In genomic region chr13:97341218-97341889, GRCm38 (mm10) we compare ENCODE assay signal across 16 mouse cellular contexts.
DNase-seq lines count a peak whose midpoint lies in the region; ATAC-seq lines count a peak whose summit lies in the region.
"Had no signal": no experiment of that assay in that cellular context is flagged by ENCODE, and none has a peak within 500 bp of the region (broad histone marks: within the 10 kb centered on the region; RNA-seq: fewer than 3 reads in every experiment).

No protein-coding gene starts in this region.

- H3K4me3 ChIP-seq in intestine, embryonic 14.5 days (ENCODE audit: low read depth, low read length), result no peak overlapping the region
- H3K4me3 ChIP-seq in stomach, embryonic 14.5 days (ENCODE audit: low read depth, low read length), result no peak overlapping the region
- H3K4me3 ChIP-seq: forebrain, embryonic 13.5 days; heart, embryonic 12.5 days; neural tube, embryonic 13.5 days had no signal

- DNase-seq in cerebellum, adult 18-20 months, result peak; percentile 10 to 21
- DNase-seq in cerebellum, postnatal 4 days (ENCODE audit: low spot score in 2 of 2), result no peak
- peak; percentile 17 for DNase-seq in left cerebral cortex, postnatal 4 days
- no peak for DNase-seq in left cerebral cortex, postnatal 36 days (ENCODE audit: low spot score in 2 of 2)
- DNase-seq in intestine, embryonic 14.5 days (ENCODE audit: low spot score), result no peak
- no peak for DNase-seq in thymus, postnatal 0 days (ENCODE audit: low spot score)
- no peak for DNase-seq in right cerebral cortex, postnatal 4 days
- DNase-seq: embryo, embryonic 11 days; right cerebral cortex, postnatal 25 days; thymus, postnatal 14 days had no signal

- ATAC-seq in intestine, embryonic 14.5 days (replicated peaks; ENCODE audit: low FRiP score, low TSS enrichment, low read depth), result no peak
- ATAC-seq in stomach, embryonic 14.5 days (ENCODE audit: insufficient number of reproducible peaks, insufficient read depth, low FRiP score, low read depth), result no peak
- ATAC-seq: forebrain, embryonic 13.5 days had no signal

- H3K4me2 ChIP-seq in intestine, embryonic 14.5 days (ENCODE audit: low read length), result no peak overlapping the region
- no peak overlapping the region for H3K4me2 ChIP-seq in stomach, embryonic 14.5 days (replicated peaks; ENCODE audit: low read depth, low read length)
- H3K4me2 ChIP-seq: forebrain, embryonic 13.5 days; heart, embryonic 12.5 days; hindbrain, embryonic 14.5 days; neural tube, embryonic 13.5 days had no signal

- H3K9me3 ChIP-seq in intestine, embryonic 14.5 days (ENCODE audit: control insufficient read depth, low read length), result no peaks in the 10 kb centered on the region
- H3K9me3 ChIP-seq in stomach, embryonic 14.5 days (ENCODE audit: control insufficient read depth, low read depth, low read length), result no peaks in the 10 kb centered on the region
- H3K9me3 ChIP-seq: forebrain, embryonic 13.5 days; heart, embryonic 12.5 days; neural tube, embryonic 13.5 days had no signal

- peak overlapping the region; percentile 40; the same call in 1 of the 2 replicates for H3K27ac ChIP-seq in intestine, embryonic 14.5 days (ENCODE audit: low read depth)
- peak overlapping the region; percentile 21; the same call in 1 of the 2 replicates for H3K27ac ChIP-seq in stomach, embryonic 14.5 days (ENCODE audit: low read length)
- H3K27ac ChIP-seq: forebrain, embryonic 13.5 days; hindbrain, embryonic 14.5 days; liver, embryonic 14.5 days; neural tube, embryonic 13.5 days had no signal

- 30% methylated on average over 7 of the region's 7 CpGs for WGBS in intestine, embryonic 14.5 days
- 33% methylated on average over 7 of the region's 7 CpGs for WGBS in stomach, embryonic 14.5 days

- intact Hi-C loops in left cerebral cortex, postnatal 4 days (cut with DNase I), result no loop called here
- intact Hi-C loops in left cerebral cortex, postnatal 36 days (cut with DNase I), result no loop called here

- H3K4me1 ChIP-seq in intestine, embryonic 14.5 days (replicated peaks; ENCODE audit: control insufficient read depth, insufficient read depth, low read length), result peaks cover 26% of the 10 kb centered on the region
- H3K4me1 ChIP-seq in stomach, embryonic 14.5 days (ENCODE audit: control insufficient read depth, insufficient read depth, low read length), result peaks cover 24% of the 10 kb centered on the region

- no peaks in the 10 kb centered on the region for H3K27me3 ChIP-seq in intestine, embryonic 14.5 days (replicated peaks; ENCODE audit: control insufficient read depth, insufficient read depth, low read length)
- no peaks in the 10 kb centered on the region for H3K27me3 ChIP-seq in stomach, embryonic 14.5 days (ENCODE audit: control insufficient read depth, insufficient read depth, low read length)
- H3K27me3 ChIP-seq: forebrain, embryonic 13.5 days; heart, embryonic 12.5 days; neural tube, embryonic 13.5 days had no signal

- no peaks in the 10 kb centered on the region for H3K36me3 ChIP-seq in intestine, embryonic 14.5 days (ENCODE audit: control insufficient read depth, insufficient read depth, low read length)
- no peaks in the 10 kb centered on the region for H3K36me3 ChIP-seq in stomach, embryonic 14.5 days (ENCODE audit: control insufficient read depth, insufficient read depth, low read length)
- H3K36me3 ChIP-seq: heart, embryonic 12.5 days; neural tube, embryonic 13.5 days had no signal

- H3K9ac ChIP-seq in intestine, embryonic 14.5 days (ENCODE audit: low read length), result no peak overlapping the region
- no peak overlapping the region for H3K9ac ChIP-seq in stomach, embryonic 14.5 days (replicated peaks; ENCODE audit: low read depth, low read length)
- H3K9ac ChIP-seq: forebrain, embryonic 13.5 days; heart, embryonic 12.5 days; hindbrain, embryonic 14.5 days; liver, embryonic 14.5 days; neural tube, embryonic 13.5 days had no signal

Comparison
In these comparisons a context has a peak if more than half of its experiments do, and no peak if none do; other contexts are left out.
1. DNase-seq: peak in cerebellum, adult 18-20 months (2 of 2) and left cerebral cortex, postnatal 4 days (single experiment); none in cerebellum, postnatal 4 days (0 of 2), left cerebral cortex, postnatal 36 days (0 of 2), intestine, embryonic 14.5 days (single experiment), thymus, postnatal 0 days (single experiment) and right cerebral cortex, postnatal 4 days (single experiment).